Mouse (Mus musculus): ENCODE measurements around the gene Etv6. TPM values are rescaled to one million over a fixed set of nuclear protein-coding genes. Genes with fewer than 3 reads are reported as not detected.

Etv6 gene
- polyA plus RNA-seq, 1 experiment from 2014 or later, result 2.7 TPM

GRCm38 (mm10) chr6:134047249-134047648 is 11.7 kb downstream of the Etv6 start:
- Histone ChIP-seq H3K9me3 (ENCODE audit: low read length) (no peaks in the 10 kb centered on the region), H3K4me2 (ENCODE audit: low read depth, low read length) (no peak overlapping the region), H3K9ac (replicated peaks) (no peak overlapping the region), H3K36me3 (replicated peaks; ENCODE audit: insufficient read depth, low read length) (no peaks in the 10 kb centered on the region), H3K27ac (ENCODE audit: low read depth) (no peak overlapping the region), H3K27me3 (ENCODE audit: insufficient read depth, low read length) (no peaks in the 10 kb centered on the region), H3K4me3 (ENCODE audit: low read depth, low read length) (no peak overlapping the region), H3K4me1 (ENCODE audit: insufficient read depth) (peaks cover 20% of the 10 kb centered on the region)
- ATAC-seq (no peak), DNase-seq (no peak)
- WGBS (ENCODE audit: insufficient replicate concordance), result 61% methylated on average over 5 of the region's 5 CpGs
- TF ChIP-seq EP300 (IDR thresholded peaks at IDR 0.05; ENCODE audit: low read depth), result no peak
- no peak for TF ChIP-seq CTCF (IDR thresholded peaks at IDR 0.05; ENCODE audit: low read depth)

GRCm38 (mm10) chr6:134047974-134048373 is 12.5 kb downstream of the Etv6 start:
- Histone ChIP-seq H3K9ac (replicated peaks) (no peak overlapping the region), H3K4me1 (ENCODE audit: insufficient read depth) (peaks cover 20% of the 10 kb centered on the region), H3K4me2 (ENCODE audit: low read depth, low read length) (no peak overlapping the region), H3K27ac (ENCODE audit: low read depth) (no peak overlapping the region), H3K4me3 (ENCODE audit: low read depth, low read length) (no peak overlapping the region), H3K9me3 (ENCODE audit: low read length) (no peaks in the 10 kb centered on the region), H3K27me3 (ENCODE audit: insufficient read depth, low read length) (no peaks in the 10 kb centered on the region), H3K36me3 (replicated peaks; ENCODE audit: insufficient read depth, low read length) (peaks cover 5% of the 10 kb centered on the region; the same call in 1 of the 2 replicates)
- no peak for TF ChIP-seq CTCF (IDR thresholded peaks at IDR 0.05; ENCODE audit: low read depth)
- TF ChIP-seq EP300 (IDR thresholded peaks at IDR 0.05; ENCODE audit: low read depth), result no peak
- no peak for DNase-seq
- ATAC-seq, result no peak
- 73% methylated on average over 6 of the region's 6 CpGs for WGBS (ENCODE audit: insufficient replicate concordance)

- Histone ChIP-seq H3K4me2 (ENCODE audit: low read depth, low read length) (no peak overlapping the region), H3K9me3 (ENCODE audit: low read length) (no peaks in the 10 kb centered on the region), H3K4me3 (ENCODE audit: low read depth, low read length) (no peak overlapping the region), H3K27ac (ENCODE audit: low read depth) (no peak overlapping the region), H3K4me1 (ENCODE audit: insufficient read depth) (peaks cover 17% of the 10 kb centered on the region), H3K27me3 (ENCODE audit: insufficient read depth, low read length) (no peaks in the 10 kb centered on the region), H3K36me3 (replicated peaks; ENCODE audit: insufficient read depth, low read length) (peaks cover 12% of the 10 kb centered on the region; the same call in 1 of the 2 replicates), H3K9ac (replicated peaks) (no peak overlapping the region)
- DNase-seq, result no peak
- no peak for ATAC-seq
- WGBS (ENCODE audit: insufficient replicate concordance), result 78% methylated on average over 6 of the region's 6 CpGs
- TF ChIP-seq CTCF (IDR thresholded peaks at IDR 0.05; ENCODE audit: low read depth) (no peak), EP300 (IDR thresholded peaks at IDR 0.05; ENCODE audit: low read depth) (no peak)
These were observed 13.5 kb downstream of the Etv6 start for GRCm38 (mm10) chr6:134048965-134049364.

- Histone ChIP-seq H3K36me3 (replicated peaks; ENCODE audit: insufficient read depth, low read length) (peaks cover 12% of the 10 kb centered on the region; the same call in 1 of the 2 replicates), H3K27me3 (ENCODE audit: insufficient read depth, low read length) (no peaks in the 10 kb centered on the region), H3K4me1 (ENCODE audit: insufficient read depth) (peaks cover 7% of the 10 kb centered on the region; the same call in 1 of the 2 replicates), H3K4me2 (ENCODE audit: low read depth, low read length) (no peak overlapping the region), H3K9me3 (ENCODE audit: low read length) (no peaks in the 10 kb centered on the region), H3K9ac (replicated peaks) (no peak overlapping the region), H3K4me3 (ENCODE audit: low read depth, low read length) (no peak overlapping the region), H3K27ac (ENCODE audit: low read depth) (no peak overlapping the region)
- 86% methylated on average over 8 of the region's 8 CpGs for WGBS (ENCODE audit: insufficient replicate concordance)
- ATAC-seq (no peak), DNase-seq (no peak)
- TF ChIP-seq EP300 (IDR thresholded peaks at IDR 0.05; ENCODE audit: low read depth), result no peak
- TF ChIP-seq CTCF (IDR thresholded peaks at IDR 0.05; ENCODE audit: low read depth), result no peak
These were observed 15.0 kb downstream of the Etv6 start for GRCm38 (mm10) chr6:134050466-134050865.

- Histone ChIP-seq H3K36me3 (replicated peaks; ENCODE audit: insufficient read depth, low read length) (peaks cover 15% of the 10 kb centered on the region; the same call in 1 of the 2 replicates), H3K4me2 (ENCODE audit: low read depth, low read length) (no peak overlapping the region), H3K27me3 (ENCODE audit: insufficient read depth, low read length) (no peaks in the 10 kb centered on the region), H3K4me3 (ENCODE audit: low read depth, low read length) (no peak overlapping the region), H3K9me3 (ENCODE audit: low read length) (no peaks in the 10 kb centered on the region), H3K9ac (replicated peaks) (no peak overlapping the region), H3K27ac (ENCODE audit: low read depth) (no peak overlapping the region), H3K4me1 (ENCODE audit: insufficient read depth) (peaks cover 7% of the 10 kb centered on the region; the same call in 1 of the 2 replicates)
- ATAC-seq (no peak), DNase-seq (no peak)
- 69% methylated on average over 7 of the region's 7 CpGs for WGBS (ENCODE audit: insufficient replicate concordance)
- no peak for TF ChIP-seq EP300 (IDR thresholded peaks at IDR 0.05; ENCODE audit: low read depth)
- no peak for TF ChIP-seq CTCF (IDR thresholded peaks at IDR 0.05; ENCODE audit: low read depth)
These were observed 16.4 kb downstream of the Etv6 start for GRCm38 (mm10) chr6:134051950-134052349.

GRCm38 (mm10) chr6:134053146-134053545 is 17.6 kb downstream of the Etv6 start:
- H3K4me2 ChIP-seq (ENCODE audit: low read depth, low read length), result no peak overlapping the region
- peaks cover 7% of the 10 kb centered on the region; the same call in 1 of the 2 replicates for H3K4me1 ChIP-seq (ENCODE audit: insufficient read depth)
- H3K9ac ChIP-seq (replicated peaks), result no peak overlapping the region
- 84% methylated on average over 10 of the region's 10 CpGs for WGBS (ENCODE audit: insufficient replicate concordance)
- H3K27me3 ChIP-seq (ENCODE audit: insufficient read depth, low read length), result no peaks in the 10 kb centered on the region
- no peaks in the 10 kb centered on the region for H3K9me3 ChIP-seq (ENCODE audit: low read length)
- TF ChIP-seq EP300 (IDR thresholded peaks at IDR 0.05; ENCODE audit: low read depth), result no peak
- TF ChIP-seq CTCF (IDR thresholded peaks at IDR 0.05; ENCODE audit: low read depth), result no peak
- no peak overlapping the region for H3K4me3 ChIP-seq (ENCODE audit: low read depth, low read length)
- no peak for DNase-seq
- no peak overlapping the region for H3K27ac ChIP-seq (ENCODE audit: low read depth)
- ATAC-seq, result no peak
- H3K36me3 ChIP-seq (replicated peaks; ENCODE audit: insufficient read depth, low read length), result peaks cover 15% of the 10 kb centered on the region; the same call in 1 of the 2 replicates
